Comparison of ENCODE assay signal across 8 mouse cellular contexts in genomic region chr6:114462747-114463146, GRCm38 (mm10).
DNase-seq lines count a peak whose midpoint lies in the region; ATAC-seq and TF ChIP-seq lines count a peak whose summit lies in the region.
"Had no signal": no experiment of that assay in that cellular context is flagged by ENCODE, and none has a peak within 500 bp of the region (broad histone marks: within the 10 kb centered on the region; RNA-seq: fewer than 3 reads in every experiment).

No protein-coding gene starts in this region.

- H3K4me2 ChIP-seq in kidney, embryonic 15.5 days = no peak overlapping the region
- H3K4me2 ChIP-seq: neural tube, embryonic 13.5 days had no signal

- H3K9me3 ChIP-seq in kidney, embryonic 15.5 days (replicated peaks) = no peaks in the 10 kb centered on the region

- no peak overlapping the region for H3K27ac ChIP-seq in kidney, embryonic 15.5 days
- H3K27ac ChIP-seq: neural tube, embryonic 13.5 days had no signal

- H3K27me3 ChIP-seq in kidney, embryonic 15.5 days = no peaks in the 10 kb centered on the region
- no peaks in the 10 kb centered on the region for H3K27me3 ChIP-seq in C2C12 (ENCODE audit: control insufficient read depth, insufficient read depth, insufficient read length)
- H3K27me3 ChIP-seq: neural tube, embryonic 13.5 days had no signal

- no peak for ATAC-seq in kidney, embryonic 15.5 days (replicated peaks; ENCODE audit: low FRiP score)

- H3K36me3 ChIP-seq in kidney, embryonic 15.5 days = no peaks in the 10 kb centered on the region
- H3K36me3 ChIP-seq in C2C12 (ENCODE audit: control insufficient read depth, insufficient read depth) = no peaks in the 10 kb centered on the region
- H3K36me3 ChIP-seq: neural tube, embryonic 13.5 days had no signal

- no peaks in the 10 kb centered on the region for H3K79me2 ChIP-seq in C2C12 (ENCODE audit: control insufficient read depth, insufficient read depth)

- TF ChIP-seq CTCF in C2C12 (IDR thresholded peaks at IDR 0.05; ENCODE audit: control insufficient read depth, insufficient read depth, insufficient read length) = peak; percentile 15

- H3ac ChIP-seq in C2C12 (ENCODE audit: control insufficient read depth, insufficient read length, low read depth) = no peak overlapping the region

- H3K4me3 ChIP-seq in kidney, embryonic 15.5 days (replicated peaks) = no peak overlapping the region
- H3K4me3 ChIP-seq in C2C12 (ENCODE audit: insufficient read depth, poor library complexity, severe bottlenecking) = no peak overlapping the region
- H3K4me3 ChIP-seq: neural tube, embryonic 13.5 days had no signal

- DNase-seq in kidney, adult 9 months = peak; percentile 22
- DNase-seq in 416B (ENCODE audit: low read depth) = peak; percentile 44
- peak; percentile 52 for DNase-seq in forelimb bud, embryonic 11.5 days (ENCODE audit: low read depth, low spot score)
- no peak for DNase-seq in frontal cortex, postnatal 25 days (ENCODE audit: low spot score in 2 of 2)
- DNase-seq in gastrocnemius, postnatal 25 days = no peak

- 25% methylated on average over 4 of the region's 4 CpGs for WGBS in kidney, embryonic 15.5 days

- H3K79me3 ChIP-seq in C2C12 (ENCODE audit: low read depth) = no peaks in the 10 kb centered on the region

- no peak overlapping the region for H3K9ac ChIP-seq in kidney, embryonic 15.5 days
- H3K9ac ChIP-seq: neural tube, embryonic 13.5 days had no signal

- peaks cover 17% of the 10 kb centered on the region for H3K4me1 ChIP-seq in kidney, embryonic 15.5 days

TF ChIP-seq in C2C12, 6 proteins besides CTCF, POLR2A, EP300 and RAD21:
- no peak for TF ChIP-seq CEBPB (IDR thresholded peaks at IDR 0.05; ENCODE audit: low read depth)
- TF ChIP-seq MAX (IDR thresholded peaks at IDR 0.05) = no peak
- no peak for TF ChIP-seq USF1 (IDR thresholded peaks at IDR 0.05; ENCODE audit: low read depth)
- no peak for TF ChIP-seq MYOG (IDR thresholded peaks at IDR 0.05; ENCODE audit: control insufficient read depth, extremely low read depth, insufficient read length)
- TF ChIP-seq MYOD1 (IDR thresholded peaks at IDR 0.05; ENCODE audit: control insufficient read depth, insufficient read length, low read depth) = no peak
- no peak for TF ChIP-seq FOSL1 (IDR thresholded peaks at IDR 0.05; ENCODE audit: insufficient read depth, low read length, poor library complexity, severe bottlenecking)

Comparison
In these comparisons a context has a peak if more than half of its experiments do, and no peak if none do; other contexts are left out.
1. DNase-seq: peak in kidney, adult 9 months (single experiment), 416B (single experiment) and forelimb bud, embryonic 11.5 days (single experiment); none in frontal cortex, postnatal 25 days (0 of 2) and gastrocnemius, postnatal 25 days (single experiment).